Mouse (Mus musculus) thymus, postnatal 0 days (tissue): ENCODE data around the gene Dusp1. TPM values are rescaled to one million over a fixed set of nuclear protein-coding genes. Genes with fewer than 3 reads are reported as not detected.
A peak's percentile ranks its signal among the peaks of the same experiment; 100 is the strongest.

ENCODE experiments used
- DNase-seq: peaks from one replicate; pipeline ENCODE4 v3.0.0-alpha.2; 2015; ENCODE audit warnings: low spot score
- polyA plus RNA-seq: library from polyadenylated mRNA; unstranded; fragments of >200 nt; fragmentation: Nextera tagmentation; extraction: Ambion mirVana; gene quantifications from 2 replicates; pipeline ENCODE4 v1.2.1, GENCODE M21; 2015

Dusp1 gene
- polyA plus RNA-seq: 22.4 and 26.4 TPM in 2 replicates

GRCm38 (mm10) chr17:26561651-26562181 is at the start of gene Dusp1:
Dusp1 (minus strand) TSS chr17:26562128.
- DNase-seq: no peak

- no peak for DNase-seq
Measured at GRCm38 (mm10) chr17:26611328-26611727, 49.4 kb upstream of the Dusp1 start.

- DNase-seq: no peak
Measured at GRCm38 (mm10) chr17:26609820-26610219, 47.9 kb upstream of the Dusp1 start.

- DNase-seq: no peak
Measured at GRCm38 (mm10) chr17:26608877-26609276, 46.9 kb upstream of the Dusp1 start.

- no peak for DNase-seq
Measured at GRCm38 (mm10) chr17:26608348-26608747, 46.4 kb upstream of the Dusp1 start.

- DNase-seq: no peak
Measured at GRCm38 (mm10) chr17:26606516-26606915, 44.6 kb upstream of the Dusp1 start.

GRCm38 (mm10) chr17:26605636-26606035 is 43.7 kb upstream of the Dusp1 start:
- no peak for DNase-seq

GRCm38 (mm10) chr17:26603311-26603710 is 41.4 kb upstream of the Dusp1 start:
- DNase-seq: no peak

- DNase-seq: no peak
Measured at GRCm38 (mm10) chr17:26602371-26602885, 40.5 kb upstream of the Dusp1 start.

GRCm38 (mm10) chr17:26601926-26602325 is 40.0 kb upstream of the Dusp1 start:
- no peak for DNase-seq

- no peak for DNase-seq
Measured at GRCm38 (mm10) chr17:26601514-26601913, 39.6 kb upstream of the Dusp1 start.

- DNase-seq: no peak
Measured at GRCm38 (mm10) chr17:26600913-26601447, 39.1 kb upstream of the Dusp1 start.

GRCm38 (mm10) chr17:26598845-26599244 is 36.9 kb upstream of the Dusp1 start:
- DNase-seq: no peak

GRCm38 (mm10) chr17:26596856-26597481 is 35.0 kb upstream of the Dusp1 start:
- DNase-seq: peak; percentile 62

- no peak for DNase-seq
Measured at GRCm38 (mm10) chr17:26596168-26596658, 34.3 kb upstream of the Dusp1 start.

GRCm38 (mm10) chr17:26595448-26596167 is 33.7 kb upstream of the Dusp1 start:
- DNase-seq: no peak

GRCm38 (mm10) chr17:26594958-26595357 is 33.0 kb upstream of the Dusp1 start:
- DNase-seq: peak; percentile 46

- DNase-seq: peak; percentile 83
Measured at GRCm38 (mm10) chr17:26594171-26594570, 32.2 kb upstream of the Dusp1 start.

GRCm38 (mm10) chr17:26593199-26593598 is 31.3 kb upstream of the Dusp1 start:
- DNase-seq: no peak

- DNase-seq: no peak
Measured at GRCm38 (mm10) chr17:26592510-26592909, 30.6 kb upstream of the Dusp1 start.

GRCm38 (mm10) chr17:26587961-26588487 is 26.1 kb upstream of the Dusp1 start:
- DNase-seq: no peak
